Mouse (Mus musculus): ENCODE measurements around the gene Bmp2. TPM values are rescaled to one million over a fixed set of nuclear protein-coding genes. Genes with fewer than 3 reads are reported as not detected.

Gene Bmp2
- polyA plus RNA-seq, 1 experiment from 2014 or later, result 37.8 TPM

GRCm38 (mm10) chr2:133565995-133566710 lies 14.2 kb downstream of the Bmp2 start:
- H3K36me3 ChIP-seq, result peaks cover 9% of the 10 kb centered on the region
- H3K9me3 ChIP-seq, result no peaks in the 10 kb centered on the region
- H3K4me2 ChIP-seq, result peak overlapping the region; percentile 31
- H3K27ac ChIP-seq, result peak overlapping the region; percentile 88
- H3K4me1 ChIP-seq (replicated peaks), result peaks cover 40% of the 10 kb centered on the region
- H3K4me3 ChIP-seq (replicated peaks), result no peak overlapping the region
- ATAC-seq (ENCODE audit: insufficient number of reproducible peaks, insufficient read depth, low FRiP score, low TSS enrichment, low read depth), result peak; percentile 91
- 19% methylated on average over 14 of the region's 14 CpGs for WGBS
- no peaks in the 10 kb centered on the region for H3K27me3 ChIP-seq
- no peak overlapping the region for H3K9ac ChIP-seq (replicated peaks)

GRCm38 (mm10) chr2:133591562-133592255 lies 39.8 kb downstream of the Bmp2 start:
- H3K9me3 ChIP-seq, result no peaks in the 10 kb centered on the region
- ATAC-seq (ENCODE audit: insufficient number of reproducible peaks, insufficient read depth, low FRiP score, low TSS enrichment, low read depth), result no peak
- no peak overlapping the region for H3K9ac ChIP-seq (replicated peaks)
- 60% methylated on average over 12 of the region's 12 CpGs for WGBS
- H3K4me2 ChIP-seq, result no peak overlapping the region
- H3K36me3 ChIP-seq, result no peaks in the 10 kb centered on the region
- no peaks in the 10 kb centered on the region for H3K27me3 ChIP-seq
- H3K4me1 ChIP-seq (replicated peaks), result peaks cover 25% of the 10 kb centered on the region
- H3K27ac ChIP-seq, result no peak overlapping the region
- no peak overlapping the region for H3K4me3 ChIP-seq (replicated peaks)

Small RNAs within 50 kb of the gene (microRNA-seq; reads per million reads assigned to microRNA genes)
- gene Mir3090, result not detected

Data from limb, embryonic 12.5 days (tissue).